In the genomic region with DNA sequence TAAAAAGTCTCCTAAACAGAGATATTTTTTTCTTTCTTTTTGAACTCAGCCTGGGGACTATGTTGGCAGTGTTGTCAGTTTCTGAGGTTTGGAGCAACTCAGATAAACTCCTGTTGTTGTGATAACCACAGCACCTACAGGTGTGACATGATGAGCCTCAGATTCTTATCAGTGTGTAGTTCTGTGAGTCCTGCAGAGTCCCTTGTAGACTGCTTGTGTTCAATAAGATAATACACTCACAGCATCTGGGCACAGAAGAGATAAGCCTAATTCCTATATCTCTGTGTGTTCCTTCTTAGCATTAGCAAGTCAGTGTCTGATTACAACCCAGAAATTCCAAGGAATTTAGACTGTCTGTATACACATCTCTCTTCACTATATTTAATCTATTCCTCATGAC, we compare ENCODE assay signal across 16 mouse cellular contexts.
"Had no signal": no experiment of that assay in that cellular context is flagged by ENCODE, and none has a peak within 500 bp of the region (broad histone marks: within the 10 kb centered on the region; RNA-seq: fewer than 3 reads in every experiment).

No protein-coding gene starts in this region.

- H3K4me3 ChIP-seq: limb, embryonic 12.5 days had no signal

- DNase-seq: kidney, adult 11 months; kidney, adult 9 months; kidney, postnatal 36 days; layer of hippocampus, adult 9-11 months; layer of hippocampus, postnatal 36 days; lung, postnatal 36 days; right cerebral cortex, postnatal 4 days; spleen, adult 18-20 months; thymus, adult 2 months; thymus, postnatal 25 days had no signal

- H3K9ac ChIP-seq: limb, embryonic 12.5 days had no signal

- H3K9me3 ChIP-seq: limb, embryonic 12.5 days had no signal

- H3K4me2 ChIP-seq: limb, embryonic 12.5 days; midbrain, embryonic 11.5 days had no signal

- ATAC-seq: hindbrain, postnatal 0 days; lung, postnatal 0 days; midbrain, embryonic 16.5 days had no signal

- H3K27me3 ChIP-seq: limb, embryonic 12.5 days had no signal

- H3K27ac ChIP-seq: hindbrain, postnatal 0 days; kidney, postnatal 0 days; limb, embryonic 12.5 days had no signal

- H3K4me1 ChIP-seq: limb, embryonic 12.5 days had no signal

- H3K36me3 ChIP-seq: limb, embryonic 12.5 days had no signal
